Mouse (Mus musculus): ENCODE results near the gene Olfr651. TPM values are rescaled to one million over a fixed set of nuclear protein-coding genes. Genes with fewer than 3 reads are reported as not detected.
"Not testable (repeated sequence)": the region's sequence is repeated elsewhere in the genome, so short reads cannot be mapped to it uniquely, and the experiment has no call there.

The Olfr651 gene
- not detected in 2 replicates for polyA plus RNA-seq (2015; fragmentation: Nextera tagmentation; extraction: Ambion mirVana)

DNA sequence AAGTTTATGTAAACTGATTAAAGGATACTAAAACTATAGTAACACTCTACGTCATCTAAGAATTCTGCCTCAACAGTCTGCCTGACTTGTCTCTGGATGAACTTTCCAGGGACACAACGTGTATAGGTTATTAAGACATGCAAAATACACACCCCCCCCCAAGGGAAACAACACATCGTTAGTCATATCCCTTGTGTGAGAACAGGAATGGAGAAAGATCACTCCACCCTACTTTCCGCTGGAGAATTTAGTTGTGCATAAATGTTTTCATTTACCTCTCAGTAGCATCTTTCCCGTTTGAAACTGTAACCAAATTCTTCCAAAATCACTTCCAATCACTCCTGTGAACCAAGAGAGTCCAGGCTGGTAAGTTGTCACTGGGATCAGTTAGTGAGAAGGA, at the start of gene Olfr651:
Gene Olfr651 (plus strand): TSS at position 301 of the 400 bp plus-strand sequence.
- H3K27me3 ChIP-seq (replicated peaks; ENCODE audit: control insufficient read depth, insufficient read depth, low read length) = no peaks in the 10 kb centered on the region
- H3K4me2 ChIP-seq (replicated peaks; ENCODE audit: low read depth) = no peak within 1 kb of the TSS
- no peaks in the 10 kb centered on the region for H3K4me1 ChIP-seq (replicated peaks; ENCODE audit: control insufficient read depth, insufficient read depth, low read length)
- ATAC-seq = no peak
- H3K9ac ChIP-seq (ENCODE audit: low read depth, low read length) = no peak within 1 kb of the TSS
- no peak within 1 kb of the TSS for H3K27ac ChIP-seq (ENCODE audit: low read depth, low read length)
- no peak within 1 kb of the TSS for H3K4me3 ChIP-seq (ENCODE audit: low read depth, low read length)
- H3K9me3 ChIP-seq (ENCODE audit: control insufficient read depth) = no peaks in the 10 kb centered on the region
- TF ChIP-seq CTCF (IDR thresholded peaks at IDR 0.05; ENCODE audit: low read depth) = no peak
- no peaks in the 10 kb centered on the region for H3K36me3 ChIP-seq (ENCODE audit: control insufficient read depth, insufficient read depth)
- 70% methylated on average over 5 of the region's 5 CpGs for WGBS

DNA sequence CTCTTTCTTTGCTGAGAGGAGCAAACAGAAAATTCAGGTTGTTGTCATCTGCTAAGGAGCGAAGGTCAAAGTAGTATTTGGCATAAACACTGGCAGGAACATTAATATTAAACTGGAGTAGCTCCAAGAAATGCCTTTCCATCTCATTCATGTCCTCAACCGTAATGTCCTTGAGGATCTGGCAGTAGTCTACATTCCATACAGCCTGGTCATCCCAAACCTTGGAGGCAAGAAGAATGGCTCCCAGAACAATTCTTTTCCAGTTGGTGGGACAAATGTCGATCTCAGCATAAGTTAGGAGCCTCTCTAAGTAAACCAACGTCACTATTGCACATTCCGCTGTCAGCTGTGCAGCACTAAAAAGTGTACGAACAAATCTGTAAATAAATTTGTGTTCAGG, 48.7 kb upstream of the Olfr651 start:
- not testable (repeated sequence) for H3K4me2 ChIP-seq (replicated peaks; ENCODE audit: low read depth); H3K4me3 ChIP-seq (ENCODE audit: low read depth, low read length); H3K27ac ChIP-seq (ENCODE audit: low read depth, low read length); H3K4me1 ChIP-seq (replicated peaks; ENCODE audit: control insufficient read depth, insufficient read depth, low read length); H3K9ac ChIP-seq (ENCODE audit: low read depth, low read length); H3K27me3 ChIP-seq (replicated peaks; ENCODE audit: control insufficient read depth, insufficient read depth, low read length); H3K9me3 ChIP-seq (ENCODE audit: control insufficient read depth); H3K36me3 ChIP-seq (ENCODE audit: control insufficient read depth, insufficient read depth)
- 0 out of 2 replicates have a peak, but pooled peaks have one; percentile 8 for ATAC-seq
- 50% methylated on average over 6 of the region's 6 CpGs for WGBS

DNA sequence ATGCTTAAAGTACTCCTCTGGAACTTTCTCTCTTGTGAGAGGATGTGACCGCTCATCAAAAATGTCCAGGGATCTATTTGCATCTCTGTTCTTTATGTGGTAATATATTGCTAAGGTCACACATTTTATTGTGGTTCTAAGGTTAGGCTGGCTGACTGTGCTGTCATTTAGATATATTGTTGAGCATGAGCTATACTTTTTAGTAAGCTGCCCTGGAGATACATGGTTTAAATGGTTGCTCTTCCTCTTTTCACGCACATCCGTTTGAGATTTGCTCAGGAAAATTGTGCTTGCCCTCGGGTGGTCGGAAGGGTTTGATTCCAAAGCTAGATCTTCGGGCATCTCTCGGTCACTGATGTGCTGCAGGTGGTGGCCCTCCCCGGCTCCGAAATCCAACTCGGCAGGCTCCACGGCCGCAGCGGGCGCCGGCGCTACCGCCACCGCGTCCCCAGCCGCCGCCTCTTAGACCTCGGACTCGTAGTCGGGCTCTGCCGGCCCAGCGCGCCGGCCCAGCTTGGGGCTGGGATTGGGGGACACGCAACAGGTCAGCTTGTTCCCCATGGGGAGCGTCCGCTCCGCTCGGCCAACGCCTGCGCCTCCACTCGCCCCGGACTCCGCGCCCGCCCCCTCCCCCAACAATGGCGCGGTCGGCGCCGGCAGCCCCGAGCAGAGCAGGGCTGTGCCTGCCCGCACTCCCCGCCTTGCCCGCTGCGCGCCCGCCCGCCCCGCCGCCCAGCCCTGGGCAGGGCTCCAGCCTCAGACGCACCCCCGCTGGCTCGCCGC, 48.2 kb upstream of the Olfr651 start:
- H3K27me3 ChIP-seq (replicated peaks; ENCODE audit: control insufficient read depth, insufficient read depth, low read length) = no peaks in the 10 kb centered on the region
- peak; percentile 85 for ATAC-seq
- H3K4me1 ChIP-seq (replicated peaks; ENCODE audit: control insufficient read depth, insufficient read depth, low read length) = no peaks in the 10 kb centered on the region
- 3% methylated on average over 50 of the region's 59 CpGs for WGBS
- H3K27ac ChIP-seq (ENCODE audit: low read depth, low read length) = no peak overlapping the region
- H3K4me2 ChIP-seq (replicated peaks; ENCODE audit: low read depth) = peak overlapping the region; percentile 83
- no peaks in the 10 kb centered on the region for H3K36me3 ChIP-seq (ENCODE audit: control insufficient read depth, insufficient read depth)
- peak overlapping the region; percentile 59 for H3K9ac ChIP-seq (ENCODE audit: low read depth, low read length)
- no peaks in the 10 kb centered on the region for H3K9me3 ChIP-seq (ENCODE audit: control insufficient read depth)
- TF ChIP-seq CTCF (IDR thresholded peaks at IDR 0.05; ENCODE audit: low read depth) = no peak
- peak overlapping the region; percentile 50 for H3K4me3 ChIP-seq (ENCODE audit: low read depth, low read length)

DNA sequence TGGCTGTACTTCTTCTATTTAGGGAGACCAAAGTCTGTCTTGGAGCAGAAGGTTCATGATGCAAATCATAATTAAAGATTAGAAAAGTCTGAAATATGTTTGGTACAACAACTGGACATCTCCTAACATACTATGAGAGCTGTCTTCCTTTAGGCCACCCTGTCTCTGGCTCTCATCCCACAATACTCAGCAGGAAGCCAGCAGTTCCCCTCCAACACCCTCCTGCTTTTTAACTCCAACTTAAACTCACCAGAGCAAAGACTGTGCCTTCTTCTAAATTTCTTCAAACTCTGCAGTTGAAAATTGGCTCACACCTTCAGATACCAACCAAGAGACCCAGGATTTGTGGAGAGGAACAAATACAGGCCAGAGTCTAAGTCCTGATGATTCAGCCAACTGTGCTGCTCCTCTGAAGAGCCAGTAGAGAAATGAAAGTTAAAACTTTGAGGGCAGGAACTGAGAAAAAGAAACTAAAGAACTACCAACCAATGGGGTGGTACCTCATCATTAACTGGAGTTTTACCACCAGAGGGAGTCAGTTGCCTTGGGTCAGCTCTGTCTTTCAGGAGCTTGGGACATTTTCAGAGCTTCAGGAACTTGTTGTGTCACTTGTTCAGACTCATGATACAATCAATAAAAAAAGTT, 42.4 kb upstream of the Olfr651 start, which contains the start of gene Trim30d:
Gene Trim30d (minus strand): TSS at position 429 of the 645 bp plus-strand sequence.
- peak; percentile 94 for ATAC-seq
- Histone ChIP-seq H3K27ac (ENCODE audit: low read depth, low read length) (peak within 1 kb of the TSS; percentile 28; the same call in 1 of the 2 replicates), H3K4me2 (replicated peaks; ENCODE audit: low read depth) (peak within 1 kb of the TSS; percentile 52), H3K4me3 (ENCODE audit: low read depth, low read length) (peak within 1 kb of the TSS; percentile 26), H3K9ac (ENCODE audit: low read depth, low read length) (peak within 1 kb of the TSS; percentile 34; the same call in 1 of the 2 replicates)
- H3K27me3 ChIP-seq (replicated peaks; ENCODE audit: control insufficient read depth, insufficient read depth, low read length); H3K9me3 ChIP-seq (ENCODE audit: control insufficient read depth); H3K36me3 ChIP-seq (ENCODE audit: control insufficient read depth, insufficient read depth); H3K4me1 ChIP-seq (replicated peaks; ENCODE audit: control insufficient read depth, insufficient read depth, low read length): not testable (repeated sequence)
- peak; percentile 73 for TF ChIP-seq CTCF (IDR thresholded peaks at IDR 0.05; ENCODE audit: low read depth)

DNA sequence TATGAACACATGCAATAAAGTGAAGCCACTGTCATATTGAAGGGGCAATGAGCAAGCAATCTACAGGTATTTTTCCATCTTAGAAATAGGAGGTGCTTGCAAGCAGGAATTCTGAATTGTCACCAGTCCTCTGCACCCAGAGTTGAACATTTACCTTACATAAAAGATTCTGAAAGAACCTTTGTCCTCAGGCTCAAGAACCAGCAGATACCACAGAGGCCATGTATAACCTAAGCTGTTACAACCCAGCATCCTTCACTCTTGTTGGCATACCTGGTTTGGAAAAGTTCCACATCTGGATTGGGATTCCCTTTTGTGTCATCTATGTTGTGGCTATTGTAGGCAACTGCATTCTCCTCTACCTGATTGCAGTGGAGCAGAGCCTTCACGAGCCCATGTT, 2.8 kb downstream of the Olfr651 start:
- H3K27ac ChIP-seq (ENCODE audit: low read depth, low read length) = no peak overlapping the region
- WGBS = 72% methylated on average over 1 of the region's 1 CpGs
- no peak overlapping the region for H3K4me2 ChIP-seq (replicated peaks; ENCODE audit: low read depth)

DNA sequence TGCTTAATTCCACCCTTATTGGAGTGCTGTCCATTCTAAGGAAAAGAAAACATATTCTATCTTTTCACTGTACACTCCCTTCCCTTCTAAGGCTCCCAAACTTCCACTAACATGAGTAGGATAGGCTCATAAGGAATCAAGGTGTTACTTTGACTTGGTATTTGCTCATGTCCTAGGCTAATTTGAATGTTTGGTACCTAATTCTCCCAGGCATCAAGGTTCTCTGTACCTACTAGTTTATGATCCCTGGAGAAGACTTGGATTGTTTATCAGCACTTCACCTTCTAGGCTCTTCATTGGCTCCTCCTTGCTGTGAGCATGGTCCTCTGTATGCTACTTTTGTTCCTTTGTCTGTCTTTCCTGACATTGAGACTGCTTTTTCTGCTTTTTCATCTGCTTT, 10.7 kb downstream of the Olfr651 start, which contains the start of gene Olfr652:
Gene Olfr652 (plus strand): TSS at position 301 of the 400 bp plus-strand sequence.
- no peak for TF ChIP-seq CTCF (IDR thresholded peaks at IDR 0.05; ENCODE audit: low read depth)
- no peaks in the 10 kb centered on the region for H3K4me1 ChIP-seq (replicated peaks; ENCODE audit: control insufficient read depth, insufficient read depth, low read length)
- H3K36me3 ChIP-seq (ENCODE audit: control insufficient read depth, insufficient read depth) = no peaks in the 10 kb centered on the region
- no peaks in the 10 kb centered on the region for H3K27me3 ChIP-seq (replicated peaks; ENCODE audit: control insufficient read depth, insufficient read depth, low read length)
- H3K4me3 ChIP-seq (ENCODE audit: low read depth, low read length) = no peak within 1 kb of the TSS
- H3K4me2 ChIP-seq (replicated peaks; ENCODE audit: low read depth) = no peak within 1 kb of the TSS
- ATAC-seq = no peak
- no peaks in the 10 kb centered on the region for H3K9me3 ChIP-seq (ENCODE audit: control insufficient read depth)
- no peak within 1 kb of the TSS for H3K9ac ChIP-seq (ENCODE audit: low read depth, low read length)
- H3K27ac ChIP-seq (ENCODE audit: low read depth, low read length) = no peak within 1 kb of the TSS

More for the DNA sequence above, 2.8 kb downstream of the Olfr651 start:
- no peaks in the 10 kb centered on the region for H3K36me3 ChIP-seq (ENCODE audit: control insufficient read depth, insufficient read depth)
- TF ChIP-seq CTCF (IDR thresholded peaks at IDR 0.05; ENCODE audit: low read depth) = no peak
- no peaks in the 10 kb centered on the region for H3K4me1 ChIP-seq (replicated peaks; ENCODE audit: control insufficient read depth, insufficient read depth, low read length)
- ATAC-seq = 0 out of 2 replicates have a peak, but pooled peaks have one; percentile 57
- no peak overlapping the region for H3K9ac ChIP-seq (ENCODE audit: low read depth, low read length)
- no peak overlapping the region for H3K4me3 ChIP-seq (ENCODE audit: low read depth, low read length)
- no peaks in the 10 kb centered on the region for H3K27me3 ChIP-seq (replicated peaks; ENCODE audit: control insufficient read depth, insufficient read depth, low read length)
- no peaks in the 10 kb centered on the region for H3K9me3 ChIP-seq (ENCODE audit: control insufficient read depth)

Measured in intestine, postnatal 0 days (tissue).